Mouse (Mus musculus) small intestine, adult 10 weeks (tissue): ENCODE measurements around the gene Rhov. TPM values are rescaled to one million over a fixed set of nuclear protein-coding genes. Genes with fewer than 3 reads are reported as not detected.

Experiments used
- polyA plus RNA-seq: library from polyadenylated mRNA; stranded (reverse); fragments of 350-450 nt; fragmentation: Illumina TruSeq; extraction: RNeasy Lipid Tissue Mini Kit (QIAGEN cat#74804); gene quantifications from one replicate; pipeline ENCODE4 v1.2.3, GENCODE M21; 2014; ENCODE audit warnings: low replicate concordance

Gene Rhov
- polyA plus RNA-seq: not detected

DNA sequence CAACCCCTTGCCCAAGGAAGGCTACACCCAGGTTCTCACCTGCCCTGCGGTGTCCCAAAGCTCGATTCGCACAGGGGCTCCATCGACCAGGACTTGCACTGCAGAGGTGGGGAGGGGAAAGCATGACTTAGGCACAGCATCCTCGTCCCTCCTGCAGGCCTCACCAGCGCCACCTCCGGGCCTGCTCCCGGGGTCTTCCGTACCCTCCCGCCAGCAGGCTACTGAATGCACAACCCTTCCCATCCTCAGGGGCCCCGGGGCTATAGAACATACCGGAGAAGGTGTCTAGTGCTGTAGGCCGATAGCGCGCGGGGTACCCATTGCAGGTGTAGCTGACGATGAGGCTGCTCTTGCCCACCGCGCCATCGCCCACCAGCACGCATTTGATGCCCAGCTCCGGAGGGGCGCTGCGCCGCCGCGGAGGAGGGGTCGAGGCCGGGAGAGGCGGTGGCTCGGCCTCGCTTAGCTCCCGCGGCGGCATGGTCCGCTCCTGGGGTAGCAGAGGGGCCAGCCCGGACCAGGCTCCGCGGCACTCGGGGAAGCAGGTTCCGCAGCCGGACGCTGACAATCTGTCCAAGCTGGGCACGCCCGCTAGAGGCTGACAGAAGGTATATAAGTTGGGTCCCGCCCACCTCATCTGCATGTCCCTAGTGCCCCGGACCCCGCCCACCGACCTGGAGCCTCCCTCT is at the start of gene Rhov:
TSS of gene Rhov (minus strand) at position 630 of the 689 bp plus-strand sequence.

DNA sequence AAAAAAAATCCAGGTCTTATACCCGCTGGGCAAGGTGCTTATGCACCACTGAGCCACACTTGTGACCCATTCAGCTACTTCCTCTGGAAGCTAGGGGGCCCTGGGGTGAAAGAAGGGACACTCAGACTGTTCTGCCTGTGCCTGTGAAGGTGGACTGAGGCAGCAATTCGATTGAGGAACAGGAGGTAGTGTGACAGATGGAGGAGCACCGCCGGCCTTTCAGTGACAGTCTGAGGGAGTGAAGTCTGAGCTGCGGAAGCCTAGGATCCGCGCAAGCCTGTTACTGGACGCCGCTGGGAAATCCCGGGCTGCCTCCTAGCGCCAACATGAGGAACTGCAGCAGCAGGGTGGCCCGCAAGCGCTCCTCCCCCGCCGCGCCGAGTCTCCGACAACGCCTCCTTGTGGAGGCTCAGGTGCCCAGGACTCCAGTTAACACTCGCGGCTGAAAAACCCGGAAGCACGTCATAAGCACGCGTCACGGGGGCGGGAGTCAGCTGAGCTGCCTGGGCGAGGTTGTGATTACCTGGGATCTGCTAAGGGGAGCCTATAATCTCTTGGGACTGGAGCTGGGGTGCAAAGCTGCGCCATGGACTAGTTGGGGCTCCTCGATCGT is 17.3 kb upstream of the Rhov start, which contains the start of gene Vps18:
TSS of gene Vps18 (plus strand) at position 471 of the 613 bp plus-strand sequence.

DNA sequence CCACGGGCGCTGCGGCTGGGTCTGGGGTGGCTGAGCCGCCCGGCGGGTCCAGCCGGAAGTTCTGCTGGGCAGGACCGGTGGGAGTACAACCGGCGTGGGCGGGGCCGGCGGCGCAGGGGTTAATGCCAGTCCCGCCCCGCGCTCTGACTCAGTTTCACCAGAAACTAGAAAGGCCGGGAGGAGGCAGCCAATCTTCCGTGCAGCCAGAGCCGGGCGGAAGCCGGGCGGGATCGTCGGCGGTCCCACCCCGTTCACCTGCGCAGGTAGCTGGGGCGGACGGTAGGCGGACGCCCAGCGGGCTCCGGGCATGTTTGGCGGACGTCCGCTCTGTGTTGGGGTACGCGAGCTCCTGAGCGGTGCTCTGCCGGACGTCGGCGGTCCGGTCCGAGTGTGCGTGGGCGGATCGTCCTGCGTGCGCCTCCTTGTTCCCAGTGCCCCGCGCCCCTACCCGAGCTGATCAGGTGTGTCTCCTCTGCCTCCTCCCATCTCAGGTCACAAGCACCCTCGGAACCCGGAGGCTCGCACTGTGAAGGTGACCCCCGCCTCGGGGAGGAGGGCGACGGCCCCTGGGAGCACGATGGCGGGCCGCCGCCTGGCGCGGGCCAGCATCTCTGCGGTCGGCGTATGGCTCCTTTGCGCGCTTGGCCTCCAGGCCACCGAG is 33.7 kb downstream of the Rhov start, which contains the start of gene Spint1:
TSS of gene Spint1 (plus strand) at position 153 of the 661 bp plus-strand sequence.

DNA sequence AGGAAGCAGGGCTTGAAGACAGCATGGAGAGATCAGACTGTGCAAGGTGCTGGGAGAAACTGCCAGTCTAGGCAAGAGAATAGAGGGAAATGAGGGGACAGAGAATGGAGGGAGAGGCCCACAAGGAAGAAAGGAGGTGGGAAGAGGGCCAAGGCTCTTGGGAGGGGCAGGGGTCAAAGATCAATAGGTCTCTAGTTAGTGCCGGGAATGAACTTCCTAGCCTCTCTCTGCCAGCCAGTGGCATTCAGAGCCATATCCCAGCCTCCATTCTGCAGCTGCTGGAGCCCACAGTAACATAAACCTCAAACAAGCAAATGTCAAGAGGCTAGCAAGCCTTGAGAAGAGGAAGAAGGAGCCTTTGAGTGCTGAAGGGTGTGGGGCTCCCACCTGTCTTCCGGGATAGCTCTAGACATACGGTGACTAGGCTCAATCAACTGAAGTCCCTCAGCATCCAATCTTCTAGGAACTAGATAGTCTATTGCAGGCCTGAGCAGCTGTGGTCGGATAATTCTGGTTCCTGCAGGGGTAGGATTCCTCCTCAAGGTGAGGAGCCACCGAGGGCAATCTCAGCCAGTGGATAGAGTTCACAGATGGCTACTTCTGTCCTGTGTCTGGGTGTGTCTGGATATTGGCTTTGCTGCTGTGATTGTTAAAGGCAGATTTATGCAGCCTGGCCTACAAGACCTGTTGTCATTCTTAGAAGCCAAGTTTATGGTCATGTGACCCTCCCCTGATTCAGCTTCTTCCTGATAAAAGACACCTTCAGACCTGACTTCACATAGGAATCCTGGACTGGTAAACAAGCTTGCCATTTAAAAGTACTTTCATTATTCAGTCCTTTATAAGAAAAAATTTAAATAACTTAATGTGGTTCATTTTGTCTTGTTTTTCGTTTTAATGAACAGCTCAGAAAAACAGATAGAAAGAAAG is 41.0 kb downstream of the Rhov start, which contains the start of gene Ppp1r14d:
TSS of gene Ppp1r14d (minus strand) at position 132 of the 930 bp plus-strand sequence.

Other genes starting within 250 kb of the Rhov start
- gene Ccdc32, start 241.9 kb downstream of the Rhov start, polyA plus RNA-seq: 22.2 TPM
- gene Rpusd2, start 236.5 kb downstream of the Rhov start, polyA plus RNA-seq: 1.7 TPM
- gene Knl1, start 224.2 kb downstream of the Rhov start, polyA plus RNA-seq: 14.3 TPM
- gene Rad51, start 158.5 kb downstream of the Rhov start, polyA plus RNA-seq: 14.0 TPM
- gene Rmdn3, start 114.2 kb downstream of the Rhov start, polyA plus RNA-seq: 154 TPM
- gene Gchfr, start 103.5 kb downstream of the Rhov start, polyA plus RNA-seq: not detected
- gene Gm14137, start 96.8 kb downstream of the Rhov start, polyA plus RNA-seq: not detected
- 2.9 TPM for gene Zfyve19, start 62.7 kb downstream of the Rhov start, polyA plus RNA-seq
- gene Dnajc17, start 62.5 kb downstream of the Rhov start, polyA plus RNA-seq: not detected
- gene Ppp1r14d, start 41.4 kb downstream of the Rhov start, polyA plus RNA-seq: 40.4 TPM
- gene Spint1, start 33.9 kb downstream of the Rhov start, polyA plus RNA-seq: 24.6 TPM
- gene Vps18, start 17.5 kb upstream of the Rhov start, polyA plus RNA-seq: 0.26 TPM
- 0.30 TPM for gene Dll4, start 54.5 kb upstream of the Rhov start, polyA plus RNA-seq
- gene Chac1, start 80.0 kb upstream of the Rhov start, polyA plus RNA-seq: not detected
- gene Ino80, start 206.4 kb upstream of the Rhov start, polyA plus RNA-seq: 20.3 TPM